Mouse (Mus musculus) brain, embryonic 14.5 days (tissue): Measurements from ENCODE around the gene Scmh1.
"Not testable (repeated sequence)": the region's sequence is repeated elsewhere in the genome, so short reads cannot be mapped to it uniquely, and the experiment has no call there.

ENCODE experiments used
- CTCF ChIP-seq: fragments of 200-500 bp; IDR thresholded peaks from 2 replicates; pipeline ENCODE4 v1.5.1; 2012; ENCODE audit warnings: inconsistent platforms, mild to moderate bottlenecking, moderate library complexity, borderline replicate concordance; ENCODE audit not compliant: insufficient read depth, insufficient read length; ENCODE audit errors: extremely low read depth
- POLR2A ChIP-seq: fragments of 200-500 bp; IDR thresholded peaks from 2 replicates; pipeline ENCODE4 v1.6.1; 2012; ENCODE audit warnings: mild to moderate bottlenecking, inconsistent platforms, borderline replicate concordance; ENCODE audit not compliant: poor library complexity, insufficient read depth, insufficient read length, severe bottlenecking; ENCODE audit errors: extremely low read depth

DNA sequence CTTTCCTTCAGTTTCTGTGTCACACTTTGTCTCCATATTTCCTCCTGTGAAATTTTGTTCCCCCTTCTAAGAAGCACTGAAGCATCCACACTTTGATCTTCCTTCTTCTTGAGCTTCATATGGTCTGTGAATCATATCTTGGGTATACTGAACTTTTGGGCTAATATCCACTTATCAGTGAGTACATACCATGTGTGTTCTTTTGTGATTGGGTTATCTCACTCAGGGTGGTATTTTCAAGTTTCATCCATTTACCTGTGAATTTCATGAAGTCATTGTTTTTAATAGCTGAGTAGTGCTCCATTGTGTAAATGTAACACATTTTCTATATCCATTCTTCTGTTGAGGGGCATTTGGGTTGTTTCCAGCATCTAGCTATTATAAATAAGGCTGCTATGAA lies 3.0 kb upstream of the Scmh1 start:
- not testable (repeated sequence) for TF ChIP-seq POLR2A, CTCF
